ENCODE assay signal across 27 mouse cellular contexts in the genomic region with DNA sequence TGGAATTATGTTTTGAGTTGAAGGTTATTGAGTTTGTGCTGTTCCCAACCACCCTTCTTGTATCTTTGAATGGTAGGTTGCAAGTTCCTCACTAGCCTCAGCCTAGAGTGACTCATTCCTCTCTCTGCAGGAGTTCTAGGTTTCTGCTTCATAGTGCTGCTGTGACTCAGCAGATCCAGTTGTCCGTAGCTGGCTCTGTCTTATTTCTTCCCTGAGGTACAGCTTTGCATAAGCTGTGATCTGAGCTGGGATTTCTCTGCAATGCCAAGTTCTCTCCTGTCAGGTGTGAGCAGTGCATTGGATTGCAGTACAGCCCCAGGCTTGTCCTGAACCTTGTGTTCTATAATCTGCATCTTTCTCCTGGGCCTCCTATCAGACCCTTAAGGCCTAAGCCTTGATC. TPM values are rescaled to one million over a fixed set of nuclear protein-coding genes. Genes with fewer than 3 reads are reported as not detected.
DNase-seq lines count a peak whose midpoint lies in the region; ATAC-seq and TF ChIP-seq lines count a peak whose summit lies in the region.
"Had no signal": no experiment of that assay in that cellular context is flagged by ENCODE, and none has a peak within 500 bp of the region (broad histone marks: within the 10 kb centered on the region; RNA-seq: fewer than 3 reads in every experiment).

No protein-coding gene starts in this region.

- no peaks in the 10 kb centered on the region for H3K9me3 ChIP-seq in forebrain, embryonic 16.5 days (ENCODE audit: control insufficient read depth, low read length)
- no peaks in the 10 kb centered on the region for H3K9me3 ChIP-seq in liver, embryonic 12.5 days (replicated peaks)
- H3K9me3 ChIP-seq: embryonic facial prominence, embryonic 12.5 days; hindbrain, embryonic 12.5 days; kidney, embryonic 15.5 days; limb, embryonic 13.5 days; liver, embryonic 13.5 days; megakaryocyte, embryonic 14.5 days; neural tube, embryonic 12.5 days; stomach, embryonic 15.5 days had no signal

- no peak for ATAC-seq in forebrain, embryonic 16.5 days
- ATAC-seq in liver, embryonic 12.5 days, result no peak
- no peak for ATAC-seq in cerebellum, adult (ENCODE audit: insufficient number of reproducible peaks, low FRiP score, low TSS enrichment)
- ATAC-seq: forebrain, embryonic 14.5 days; intestine, postnatal 0 days had no signal

- peaks cover 72% of the 10 kb centered on the region for H3K36me3 ChIP-seq in myocyte (ENCODE audit: control insufficient read depth, insufficient read depth)
- H3K36me3 ChIP-seq in forebrain, embryonic 16.5 days (ENCODE audit: control insufficient read depth, insufficient read depth), result peaks cover 27% of the 10 kb centered on the region
- H3K36me3 ChIP-seq in liver, embryonic 12.5 days, result peaks cover 97% of the 10 kb centered on the region

- H3K4me1 ChIP-seq in forebrain, embryonic 16.5 days (replicated peaks; ENCODE audit: control insufficient read depth, insufficient read depth, low read length), result no peaks in the 10 kb centered on the region
- H3K4me1 ChIP-seq in liver, embryonic 12.5 days, result no peaks in the 10 kb centered on the region
- H3K4me1 ChIP-seq: embryonic facial prominence, embryonic 12.5 days; hindbrain, embryonic 12.5 days; kidney, embryonic 15.5 days; limb, embryonic 13.5 days; liver, embryonic 13.5 days; neural tube, embryonic 12.5 days; stomach, embryonic 15.5 days had no signal

- H3K4me2 ChIP-seq in myocyte (ENCODE audit: low read depth), result peak overlapping the region; percentile 16
- no peak overlapping the region for H3K4me2 ChIP-seq in forebrain, embryonic 16.5 days (ENCODE audit: low read length)
- H3K4me2 ChIP-seq in liver, embryonic 12.5 days, result no peak overlapping the region
- H3K4me2 ChIP-seq: embryonic facial prominence, embryonic 12.5 days; hindbrain, embryonic 12.5 days; kidney, embryonic 15.5 days; limb, embryonic 13.5 days; liver, embryonic 13.5 days; neural tube, embryonic 12.5 days; stomach, embryonic 15.5 days had no signal

- peak; percentile 51 for DNase-seq in adrenal gland, adult 2 months
- DNase-seq in adrenal gland, postnatal 14 days, result no peak
- peak; percentile 26 for DNase-seq in MN1 (ENCODE audit: low spot score)
- DNase-seq in brain, adult 2 months (ENCODE audit: low read depth, low spot score), result peak; percentile 85
- DNase-seq: cerebellum, postnatal 25 days; gastrocnemius, postnatal 14 days; heart, adult 2 months; kidney, postnatal 4 days; layer of hippocampus, adult 9-11 months; liver, embryonic 13.5 days; lung, adult 2 months; midbrain, embryonic 14.5 days had no signal

- WGBS in forebrain, embryonic 16.5 days, result 78% methylated on average over 1 of the region's 1 CpGs
- 64% methylated on average over 1 of the region's 1 CpGs for WGBS in liver, embryonic 12.5 days (ENCODE audit: insufficient replicate concordance)

- H3K4me3 ChIP-seq in myocyte, result no peak overlapping the region
- H3K4me3 ChIP-seq in forebrain, embryonic 16.5 days (replicated peaks; ENCODE audit: low read length), result no peak overlapping the region
- H3K4me3 ChIP-seq in liver, embryonic 12.5 days, result no peak overlapping the region
- H3K4me3 ChIP-seq: embryonic facial prominence, embryonic 12.5 days; erythroblast, embryonic 14.5 days; heart, adult 2 months; hindbrain, embryonic 12.5 days; kidney, embryonic 15.5 days; limb, embryonic 13.5 days; liver, embryonic 13.5 days; megakaryocyte, embryonic 14.5 days; neural tube, embryonic 12.5 days; stomach, embryonic 15.5 days had no signal

- H3K27me3 ChIP-seq in myocyte (ENCODE audit: control insufficient read depth, insufficient read depth, insufficient read length), result no peaks in the 10 kb centered on the region
- H3K27me3 ChIP-seq in forebrain, embryonic 16.5 days (replicated peaks; ENCODE audit: control insufficient read depth, insufficient read depth, low read length), result no peaks in the 10 kb centered on the region
- H3K27me3 ChIP-seq in liver, embryonic 12.5 days (replicated peaks), result no peaks in the 10 kb centered on the region
- H3K27me3 ChIP-seq: CH12.LX; embryonic facial prominence, embryonic 12.5 days; hindbrain, embryonic 12.5 days; kidney, embryonic 15.5 days; limb, embryonic 13.5 days; liver, embryonic 13.5 days; megakaryocyte, embryonic 14.5 days; neural tube, embryonic 12.5 days; stomach, embryonic 15.5 days had no signal

- no peak overlapping the region for H3ac ChIP-seq in myocyte (ENCODE audit: control insufficient read depth, insufficient read length)

- no peak overlapping the region for H3K27ac ChIP-seq in forebrain, embryonic 16.5 days (ENCODE audit: low read length)
- no peak overlapping the region for H3K27ac ChIP-seq in liver, embryonic 12.5 days
- H3K27ac ChIP-seq: embryonic facial prominence, embryonic 12.5 days; heart, adult 2 months; hindbrain, embryonic 12.5 days; kidney, embryonic 15.5 days; limb, embryonic 13.5 days; liver, embryonic 13.5 days; neural tube, embryonic 12.5 days; stomach, embryonic 15.5 days had no signal

- H3K79me2 ChIP-seq in myocyte (ENCODE audit: control insufficient read depth, insufficient read depth), result no peaks in the 10 kb centered on the region

- no peak for TF ChIP-seq POLR2A in myocyte (IDR thresholded peaks at IDR 0.05; ENCODE audit: insufficient read length, low read depth)

- no peak overlapping the region for H3K9ac ChIP-seq in forebrain, embryonic 16.5 days (replicated peaks; ENCODE audit: low read depth, low read length)
- no peak overlapping the region for H3K9ac ChIP-seq in liver, embryonic 12.5 days
- H3K9ac ChIP-seq: embryonic facial prominence, embryonic 12.5 days; hindbrain, embryonic 12.5 days; kidney, embryonic 15.5 days; limb, embryonic 13.5 days; liver, embryonic 13.5 days; neural tube, embryonic 12.5 days; stomach, embryonic 15.5 days had no signal

TF ChIP-seq in myocyte, 11 proteins besides CTCF, POLR2A, EP300 and RAD21:
- TF ChIP-seq CEBPB (IDR thresholded peaks at IDR 0.05; ENCODE audit: insufficient read depth, poor library complexity, severe bottlenecking) (no peak), REST (IDR thresholded peaks at IDR 0.05; ENCODE audit: insufficient read depth, insufficient read length) (no peak), POLR2AphosphoS2 (IDR thresholded peaks at IDR 0.05; ENCODE audit: insufficient read length, low read depth) (no peak), SRF (IDR thresholded peaks at IDR 0.05; ENCODE audit: control insufficient read depth, insufficient read length, low read depth) (no peak), E2F4 (IDR thresholded peaks at IDR 0.05; ENCODE audit: insufficient read depth) (no peak), TCF3 (IDR thresholded peaks at IDR 0.05; ENCODE audit: insufficient read length, low read depth) (no peak), USF1 (IDR thresholded peaks at IDR 0.05; ENCODE audit: low read depth) (no peak), MAX (IDR thresholded peaks at IDR 0.05; ENCODE audit: low read depth) (no peak), MYOG (IDR thresholded peaks at IDR 0.05; ENCODE audit: control insufficient read depth in 1 of 3, insufficient read depth in 1 of 3, insufficient read length in 2 of 3, low read depth in 2 of 3) (no peak), TCF12 (IDR thresholded peaks at IDR 0.05; ENCODE audit: insufficient read depth, poor library complexity, severe bottlenecking) (no peak), MYOD1 (IDR thresholded peaks at IDR 0.05; ENCODE audit: control insufficient read depth in 1 of 3, insufficient read length in 2 of 3, low read depth in 2 of 3) (no peak)

RNA-seq across cellular contexts. Expression of gene Mphosph8, which starts 21.7 kb away (rescaled TPM):
- total RNA-seq in adrenal gland, adult 2 months (2021), result 10 to 100 TPM; 24.6 to 25.4 TPM
- 0.54 and 1.4 TPM in 2 replicates for polyA plus RNA-seq in adrenal gland, adult 2 months (2012; rRNA removed)
- 23.8 and 25.4 TPM in 2 replicates for total RNA-seq in adrenal gland, postnatal 14 days (2021)
- polyA plus RNA-seq in myocyte (2012; fragmentation: generic; extraction: Trizol), result 9.7 TPM
- polyA plus RNA-seq in forebrain, embryonic 16.5 days (2015; fragmentation: Nextera tagmentation; extraction: Ambion mirVana), result 32.9 and 39.4 TPM in 2 replicates
- 16.0 and 18.6 TPM in 2 replicates for polyA plus RNA-seq in liver, embryonic 12.5 days (2016; fragmentation: Nextera tagmentation; extraction: Ambion mirVana)
